In genomic region chr17:86494895-86495294, GRCm38 (mm10) we compare ENCODE assay signal across 18 mouse cellular contexts. TPM values are rescaled to one million over a fixed set of nuclear protein-coding genes. Genes with fewer than 3 reads are reported as not detected.
DNase-seq lines count a peak whose midpoint lies in the region; ATAC-seq and TF ChIP-seq lines count a peak whose summit lies in the region.
"Had no signal": no experiment of that assay in that cellular context is flagged by ENCODE, and none has a peak within 500 bp of the region (broad histone marks: within the 10 kb centered on the region; RNA-seq: fewer than 3 reads in every experiment).

No protein-coding gene starts in this region.

- no peaks in the 10 kb centered on the region for H3K79me2 ChIP-seq in CH12.LX (replicated peaks; ENCODE audit: control insufficient read depth, extremely low read depth, insufficient read depth, poor library complexity, severe bottlenecking)

- no peak overlapping the region for H3K27ac ChIP-seq in kidney, postnatal 0 days
- no peak overlapping the region for H3K27ac ChIP-seq in CH12.LX (ENCODE audit: insufficient read depth, low read depth)
- H3K27ac ChIP-seq in liver, embryonic 15.5 days (replicated peaks): no peak overlapping the region
- H3K27ac ChIP-seq: hindbrain, postnatal 0 days; midbrain, embryonic 15.5 days; neural tube, embryonic 12.5 days had no signal

- no peaks in the 10 kb centered on the region for H3K27me3 ChIP-seq in kidney, postnatal 0 days (ENCODE audit: insufficient read depth, low read length)
- H3K27me3 ChIP-seq in CH12.LX (replicated peaks): no peaks in the 10 kb centered on the region
- no peaks in the 10 kb centered on the region for H3K27me3 ChIP-seq in liver, embryonic 15.5 days
- H3K27me3 ChIP-seq: midbrain, embryonic 15.5 days; neural tube, embryonic 12.5 days had no signal

- in situ Hi-C loops in CH12.LX (cut with MboI; ENCODE audit: low pct_ligation_motif_present, low pct_unique_long_range_greater_than_20kb, low sequenced_read_pairs): loop anchor here (25.0 kb wide), 1 partner anchor 542 kb away; the partner anchor contains the start of genes Cript and Pigf

- no peak overlapping the region for H3K9ac ChIP-seq in kidney, postnatal 0 days (ENCODE audit: low read depth, low read length)
- no peak overlapping the region for H3K9ac ChIP-seq in CH12.LX (ENCODE audit: insufficient read depth, low read depth)
- H3K9ac ChIP-seq in liver, embryonic 15.5 days: no peak overlapping the region
- H3K9ac ChIP-seq: midbrain, embryonic 15.5 days; neural tube, embryonic 12.5 days had no signal

- H3K36me3 ChIP-seq in kidney, postnatal 0 days (ENCODE audit: insufficient read depth, low read length): peaks cover 3% of the 10 kb centered on the region; the same call in 1 of the 2 replicates
- H3K36me3 ChIP-seq in CH12.LX (replicated peaks in 1 of 2; ENCODE audit: control insufficient read depth in 1 of 2, insufficient read depth in 1 of 2, low read length in 1 of 2): peaks cover 45 to 74% of the 10 kb centered on the region in 2 experiments
- no peaks in the 10 kb centered on the region for H3K36me3 ChIP-seq in liver, embryonic 15.5 days (replicated peaks)
- H3K36me3 ChIP-seq: midbrain, embryonic 15.5 days had no signal

- TF ChIP-seq EP300 in CH12.LX (IDR thresholded peaks at IDR 0.05; ENCODE audit: low read length): no peak

- TF ChIP-seq CTCF in kidney, postnatal 0 days (IDR thresholded peaks at IDR 0.05; ENCODE audit: low read depth): peak; percentile 18; the same call in 1 of the 2 replicates
- peak in 1 of 2 experiments; percentile 45; a peak in 2 of 4 replicates for TF ChIP-seq CTCF in CH12.LX (conservative IDR thresholded peaks at IDR 0.05 in 1 of 2, IDR thresholded peaks at IDR 0.05 in 1 of 2; ENCODE audit: low read depth in 2 of 2, low read length in 2 of 2)

- no peak for DNase-seq in kidney, postnatal 0 days (ENCODE audit: low spot score)
- no peak for DNase-seq in kidney, adult 8-10 months
- DNase-seq in CH12.LX (ENCODE audit: extremely low read depth): peak; percentile 34
- DNase-seq in adipocyte (ENCODE audit: low spot score): no peak
- no peak for DNase-seq in cerebellum, adult 18-20 months
- DNase-seq in frontal cortex, postnatal 10 days (ENCODE audit: low spot score in 2 of 2): no peak
- DNase-seq: cerebellum, adult 9-11 months; gastrocnemius, postnatal 36 days; kidney, postnatal 10 days; lung, postnatal 4 days had no signal

- no peak for TF ChIP-seq POLR2A in CH12.LX (IDR thresholded peaks at IDR 0.05; ENCODE audit: low read depth, low read length)

- ATAC-seq in kidney, postnatal 0 days (replicated peaks; ENCODE audit: low FRiP score, low read depth): no peak
- peak; percentile 94 for ATAC-seq in granulocyte monocyte progenitor cell, adult 5-6 weeks (replicated peaks; ENCODE audit: poor library complexity, severe bottlenecking)
- no peak for ATAC-seq in liver, embryonic 15.5 days (ENCODE audit: insufficient read depth)
- ATAC-seq: hindbrain, postnatal 0 days; midbrain, embryonic 15.5 days had no signal

- peaks cover 2% of the 10 kb centered on the region; the same call in 1 of the 2 replicates for H3K4me1 ChIP-seq in kidney, postnatal 0 days (replicated peaks; ENCODE audit: insufficient read depth, low read length)
- H3K4me1 ChIP-seq in CH12.LX (ENCODE audit: control insufficient read depth in 1 of 2, insufficient read depth in 2 of 2): peaks cover 0 to 27% of the 10 kb centered on the region in 2 experiments; a peak in 2 of 4 replicates
- peaks cover 19% of the 10 kb centered on the region for H3K4me1 ChIP-seq in liver, embryonic 15.5 days (replicated peaks)
- H3K4me1 ChIP-seq: midbrain, embryonic 15.5 days; neural tube, embryonic 12.5 days had no signal

- no peak overlapping the region for H3K4me3 ChIP-seq in kidney, postnatal 0 days (replicated peaks; ENCODE audit: low read depth, low read length)
- no peak overlapping the region for H3K4me3 ChIP-seq in CH12.LX (replicated peaks in 1 of 3; ENCODE audit: low read depth in 2 of 3, low read length in 2 of 3, poor library complexity in 1 of 3)
- H3K4me3 ChIP-seq in liver, embryonic 15.5 days (replicated peaks): no peak overlapping the region
- H3K4me3 ChIP-seq: erythroblast, embryonic 14.5 days; midbrain, embryonic 15.5 days; neural tube, embryonic 12.5 days had no signal

- TF ChIP-seq RAD21 in CH12.LX (IDR thresholded peaks at IDR 0.05; ENCODE audit: low read depth, low read length): no peak; the same call in 1 of the 2 replicates

- no peaks in the 10 kb centered on the region for H3K9me3 ChIP-seq in kidney, postnatal 0 days (replicated peaks; ENCODE audit: low read length)
- peaks cover 3% of the 10 kb centered on the region for H3K9me3 ChIP-seq in CH12.LX (replicated peaks; ENCODE audit: low read length)
- H3K9me3 ChIP-seq in liver, embryonic 15.5 days (replicated peaks): no peaks in the 10 kb centered on the region
- H3K9me3 ChIP-seq: midbrain, embryonic 15.5 days; neural tube, embryonic 12.5 days had no signal

- dilution Hi-C loops in CH12.LX (cut with MboI; ENCODE audit: extremely low pct_ligation_motif_present, extremely low pct_unique_long_range_greater_than_20kb, low sequenced_read_pairs): no loop called here

- H3K4me2 ChIP-seq in kidney, postnatal 0 days (ENCODE audit: low read length): no peak overlapping the region
- no peak overlapping the region for H3K4me2 ChIP-seq in CH12.LX (ENCODE audit: insufficient read depth, low read depth, poor library complexity, severe bottlenecking)
- peak overlapping the region; percentile 19; the same call in 1 of the 2 replicates for H3K4me2 ChIP-seq in liver, embryonic 15.5 days
- H3K4me2 ChIP-seq: midbrain, embryonic 15.5 days; neural tube, embryonic 12.5 days had no signal

- 53% methylated on average over 6 of the region's 6 CpGs for WGBS in kidney, postnatal 0 days
- WGBS in liver, embryonic 15.5 days (ENCODE audit: insufficient replicate concordance): 11% methylated on average over 6 of the region's 6 CpGs

TF ChIP-seq in CH12.LX, 34 proteins besides CTCF, POLR2A, EP300 and RAD21:
- TF ChIP-seq ZC3H11A (IDR thresholded peaks at IDR 0.05; ENCODE audit: low read depth, low read length): no peak
- TF ChIP-seq MAFK (IDR thresholded peaks at IDR 0.05; ENCODE audit: insufficient replicate concordance, low read length): no peak
- 0 out of 2 replicates have a peak, but pooled peaks have one; percentile 2 for TF ChIP-seq SMC3 (IDR thresholded peaks at IDR 0.05; ENCODE audit: low read depth, low read length)
- no peak for TF ChIP-seq TCF12 (IDR thresholded peaks at IDR 0.05; ENCODE audit: low read depth, low read length)
- TF ChIP-seq NELFE (IDR thresholded peaks at IDR 0.05; ENCODE audit: low read depth, low read length): no peak
- no peak for TF ChIP-seq E2F4 (IDR thresholded peaks at IDR 0.05; ENCODE audit: insufficient replicate concordance, low read depth, low read length)
- TF ChIP-seq USF1 (IDR thresholded peaks at IDR 0.05; ENCODE audit: low read depth, low read length): peak; percentile 19
- TF ChIP-seq ELF1 (IDR thresholded peaks at IDR 0.05; ENCODE audit: low read depth, low read length): no peak
- TF ChIP-seq MYC (IDR thresholded peaks at IDR 0.05; ENCODE audit: low read depth, low read length): peak; percentile 74; the same call in 1 of the 2 replicates
- no peak for TF ChIP-seq NRF1 (IDR thresholded peaks at IDR 0.05; ENCODE audit: low read depth, low read length)
- no peak for TF ChIP-seq CHD2 (IDR thresholded peaks at IDR 0.05; ENCODE audit: low read length)
- no peak for TF ChIP-seq ZKSCAN1 (IDR thresholded peaks at IDR 0.05; ENCODE audit: borderline replicate concordance, low read depth, low read length)
- no peak for TF ChIP-seq UBTF (IDR thresholded peaks at IDR 0.05; ENCODE audit: low read depth, low read length)

RNA-seq across cellular contexts. Expression of gene Gm10309, which starts 10.1 kb away (rescaled TPM):
- polyA plus RNA-seq in kidney, postnatal 0 days (2015; fragmentation: Nextera tagmentation; extraction: Ambion mirVana): 0.09 and 0.18 TPM in 2 replicates
- 0.17 and 0.25 TPM in 2 replicates for total RNA-seq in CH12.LX (2012; rRNA removed)
- not detected in 2 replicates for total RNA-seq in CH12.LX (2014; rRNA removed)
- 0.20 and 0.53 TPM in 2 replicates for polyA plus RNA-seq in CH12.LX (2012; ENCODE audit: insufficient read length, low read depth)
- total RNA-seq in granulocyte monocyte progenitor cell, adult 5-6 weeks (2014; fragmentation: Nextera tagmentation): not detected in 2 replicates
- total RNA-seq in granulocyte monocyte progenitor cell, adult 5-6 weeks (2017): not detected in 2 replicates
- not detected in 2 replicates for polyA plus RNA-seq in liver, embryonic 15.5 days (2015; fragmentation: Nextera tagmentation; extraction: Ambion mirVana)
- total RNA-seq: gastrocnemius, postnatal 36 days; hindbrain, postnatal 0 days; left cerebral cortex, postnatal 14 days; liver, adult 2 months had no signal
- polyA plus RNA-seq: liver, adult 2 months had no signal
